Mouse (Mus musculus) fat pad, adult 2 months (tissue): ENCODE results near the gene Podn.

Experiments
- DNase-seq: peaks from one replicate; pipeline ENCODE4 v3.0.0-alpha.2; 2011; ENCODE audit warnings: low read depth, low spot score; ENCODE audit errors: extremely low read depth

The Podn gene

GRCm38 (mm10) chr4:107969781-107970180, 126.5 kb downstream of the Podn start:
- DNase-seq = no peak

GRCm38 (mm10) chr4:107967966-107968682, 128.1 kb downstream of the Podn start, which contains the start of gene Slc1a7:
TSS of gene Slc1a7 (plus strand) at chr4:107968332.
- DNase-seq = no peak

- no peak for DNase-seq
Measured at GRCm38 (mm10) chr4:107966416-107967109, 129.7 kb downstream of the Podn start.
